ENCODE assay signal across 10 mouse cellular contexts in the genomic region with DNA sequence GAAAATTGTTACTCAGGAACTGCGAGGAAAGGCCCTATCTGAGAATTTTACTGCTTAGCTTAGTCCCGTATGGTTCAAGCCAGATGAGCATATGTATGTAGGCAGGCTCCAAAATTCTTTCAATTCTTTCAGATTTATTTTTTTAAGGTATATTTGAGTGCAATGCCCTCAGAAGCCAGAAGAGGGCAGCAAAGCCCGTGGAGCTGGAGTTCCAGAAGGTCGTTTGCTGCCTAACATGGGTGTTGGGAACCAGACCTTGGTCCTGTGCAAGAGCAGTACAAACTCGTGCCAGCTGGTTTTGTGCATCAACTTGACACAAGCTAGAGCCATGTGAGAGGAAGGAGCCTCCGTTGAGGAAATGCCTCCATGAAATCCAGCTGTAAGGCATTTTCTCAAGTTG. TPM values are rescaled to one million over a fixed set of nuclear protein-coding genes. Genes with fewer than 3 reads are reported as not detected.
DNase-seq lines count a peak whose midpoint lies in the region; ATAC-seq and TF ChIP-seq lines count a peak whose summit lies in the region.
"Had no signal": no experiment of that assay in that cellular context is flagged by ENCODE, and none has a peak within 500 bp of the region (broad histone marks: within the 10 kb centered on the region; RNA-seq: fewer than 3 reads in every experiment).

No protein-coding gene starts in this region.

- no peak for ATAC-seq in erythroid progenitor cell, adult 5-6 weeks (replicated peaks; ENCODE audit: low FRiP score, poor library complexity, severe bottlenecking)

- TF ChIP-seq CTCF in layer of hippocampus, adult 2 months (conservative IDR thresholded peaks at IDR 0.05) = peak; percentile 73
- peak; percentile 29 to 70; a peak in 3 of 4 replicates for TF ChIP-seq CTCF in CH12.LX (conservative IDR thresholded peaks at IDR 0.05 in 1 of 2, IDR thresholded peaks at IDR 0.05 in 1 of 2; ENCODE audit: low read depth in 2 of 2, low read length in 2 of 2)

- TF ChIP-seq RAD21 in CH12.LX (IDR thresholded peaks at IDR 0.05; ENCODE audit: low read depth, low read length) = peak; percentile 59

- no peak for TF ChIP-seq EP300 in CH12.LX (IDR thresholded peaks at IDR 0.05; ENCODE audit: low read length)

- no peak overlapping the region for H3K9ac ChIP-seq in CH12.LX (ENCODE audit: insufficient read depth, low read depth)

- no peak overlapping the region for H3K4me2 ChIP-seq in CH12.LX (ENCODE audit: insufficient read depth, low read depth, poor library complexity, severe bottlenecking)

- H3K9me3 ChIP-seq in CH12.LX (replicated peaks; ENCODE audit: low read length) = peaks cover 7% of the 10 kb centered on the region
- H3K9me3 ChIP-seq: hindbrain, embryonic 10.5 days had no signal

- peaks cover 81% of the 10 kb centered on the region for H3K27me3 ChIP-seq in CH12.LX (replicated peaks)
- H3K27me3 ChIP-seq: megakaryocyte, embryonic 14.5 days had no signal

- TF ChIP-seq POLR2A in CH12.LX (IDR thresholded peaks at IDR 0.05; ENCODE audit: low read depth, low read length) = no peak

- no peak for DNase-seq in layer of hippocampus, adult 2 months (ENCODE audit: low spot score in 2 of 2)
- no peak for DNase-seq in layer of hippocampus, postnatal 14 days (ENCODE audit: low spot score in 2 of 2)
- peak; percentile 22 for DNase-seq in 416B (ENCODE audit: low read depth)
- peak; percentile 21 for DNase-seq in CH12.LX (ENCODE audit: extremely low read depth)
- DNase-seq in embryo, embryonic 9.5 days (ENCODE audit: extremely low spot score) = peak; percentile 2
- DNase-seq in Muller cell, postnatal 12 days (ENCODE audit: inconsistent ontology term) = no peak

- H3K79me2 ChIP-seq in CH12.LX (replicated peaks; ENCODE audit: control insufficient read depth, extremely low read depth, insufficient read depth, poor library complexity, severe bottlenecking) = no peaks in the 10 kb centered on the region

- in situ Hi-C loops in CH12.LX (cut with MboI; ENCODE audit: low pct_ligation_motif_present, low pct_unique_long_range_greater_than_20kb, low sequenced_read_pairs) = no loop called here

- no peak overlapping the region for H3K4me3 ChIP-seq in layer of hippocampus, adult 2 months
- H3K4me3 ChIP-seq in CH12.LX (replicated peaks in 1 of 3; ENCODE audit: low read depth in 2 of 3, low read length in 2 of 3, poor library complexity in 1 of 3) = no peak overlapping the region
- H3K4me3 ChIP-seq: hindbrain, embryonic 10.5 days had no signal

- H3K27ac ChIP-seq in layer of hippocampus, adult 2 months = no peak overlapping the region
- H3K27ac ChIP-seq in CH12.LX (ENCODE audit: insufficient read depth, low read depth) = no peak overlapping the region
- H3K27ac ChIP-seq: hindbrain, embryonic 10.5 days had no signal

- H3K36me3 ChIP-seq in CH12.LX (replicated peaks in 1 of 2; ENCODE audit: control insufficient read depth in 1 of 2, insufficient read depth in 1 of 2, low read length in 1 of 2) = no peaks in the 10 kb centered on the region
- H3K36me3 ChIP-seq: hindbrain, embryonic 10.5 days had no signal

- H3K4me1 ChIP-seq in CH12.LX (ENCODE audit: control insufficient read depth in 1 of 2, insufficient read depth in 2 of 2) = peaks cover 0 to 3% of the 10 kb centered on the region in 2 experiments; a peak in 1 of 4 replicates
- H3K4me1 ChIP-seq: hindbrain, embryonic 10.5 days; megakaryocyte, embryonic 14.5 days had no signal

- dilution Hi-C loops in CH12.LX (cut with MboI; ENCODE audit: extremely low pct_ligation_motif_present, extremely low pct_unique_long_range_greater_than_20kb, low sequenced_read_pairs) = no loop called here

TF ChIP-seq in CH12.LX, 34 proteins besides CTCF, POLR2A, EP300 and RAD21:
- TF ChIP-seq SMC3 (IDR thresholded peaks at IDR 0.05; ENCODE audit: low read depth, low read length) (peak; percentile 33), GABPA (IDR thresholded peaks at IDR 0.05; ENCODE audit: insufficient replicate concordance, low read depth, low read length) (no peak)

RNA-seq across cellular contexts. Expression of a gene that starts 11.6 kb away (rescaled TPM):
- 100 to 1,000 TPM; 148 to 152 TPM for total RNA-seq in layer of hippocampus, adult 2 months (2021)
- 100 to 1,000 TPM; 115 to 142 TPM for total RNA-seq in layer of hippocampus, postnatal 14 days (2021)
- total RNA-seq in CH12.LX (2012; rRNA removed) (not detected in 2 replicates), CH12.LX (2014; rRNA removed) (not detected in 2 replicates)
- polyA plus RNA-seq in CH12.LX (2012; ENCODE audit: insufficient read length, low read depth) = not detected in 2 replicates
- total RNA-seq in erythroid progenitor cell, adult 5-6 weeks (2015; ENCODE audit: low replicate concordance) = not detected in 2 replicates
- total RNA-seq in erythroid progenitor cell, adult 5-6 weeks (2017; ENCODE audit: low replicate concordance) = not detected in 2 replicates
- polyA plus RNA-seq: urinary bladder, adult 2 months had no signal

Comparison
In these comparisons a context has a peak if more than half of its experiments do, and no peak if none do; other contexts are left out.
1. DNase-seq: peak in 416B (single experiment), CH12.LX (single experiment) and embryo, embryonic 9.5 days (single experiment); none in layer of hippocampus, adult 2 months (0 of 2), layer of hippocampus, postnatal 14 days (0 of 2) and Muller cell, postnatal 12 days (single experiment).
2. RNA of a gene that starts 11.6 kb away (total RNA-seq): 148 to 152 TPM in layer of hippocampus, adult 2 months and 115 to 142 TPM in layer of hippocampus, postnatal 14 days; not detected in CH12.LX and not detected in erythroid progenitor cell, adult 5-6 weeks; every median in the first group is over 100 times any median in the second.